Mouse (Mus musculus): ENCODE data around the gene Stk40.
"Not testable (repeated sequence)": the region's sequence is repeated elsewhere in the genome, so short reads cannot be mapped to it uniquely, and the experiment has no call there.

DNA sequence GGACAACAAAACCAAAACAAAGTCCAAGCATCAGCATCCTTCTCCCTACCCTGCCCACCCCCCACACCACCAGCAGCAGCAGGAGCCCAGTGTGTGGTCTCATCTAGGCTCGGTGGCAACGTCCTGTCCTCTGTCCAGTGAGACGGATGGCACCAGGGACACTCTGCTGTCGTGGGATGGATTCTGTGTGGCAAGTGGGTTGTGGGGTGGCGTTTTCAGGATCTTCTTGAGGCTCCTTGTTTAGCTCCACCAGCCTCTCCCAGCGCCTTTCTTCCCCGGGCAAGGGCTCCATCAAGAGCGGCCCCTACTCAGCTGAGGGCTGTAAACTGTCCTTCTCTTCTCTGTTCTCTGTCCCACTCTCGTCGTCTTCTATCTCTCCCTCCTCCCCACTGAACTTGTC, 61.3 kb downstream of the Stk40 start:
- TF ChIP-seq FLI1 (IDR thresholded peaks at IDR 0.05; ENCODE audit: low read length); GATA1 (IDR thresholded peaks at IDR 0.05; ENCODE audit: borderline replicate concordance, low read length): not testable (repeated sequence)
